Mouse (Mus musculus) small intestine, adult 2 months (tissue): Measurements from ENCODE around the gene Tsc22d1.

Experiments
- CTCF ChIP-seq: fragments of 200-500 bp; IDR thresholded peaks from 2 replicates; pipeline ENCODE4 v1.5.1; 2012; ENCODE audit warnings: low read depth, mild to moderate bottlenecking, control low read depth, inconsistent platforms, low read length, moderate library complexity, mixed read lengths; ENCODE audit not compliant: insufficient replicate concordance, insufficient read length; ENCODE audit errors: extremely low read depth
- POLR2A ChIP-seq: fragments of 200-500 bp; IDR thresholded peaks from 2 replicates; pipeline ENCODE4 v1.6.1; 2012; ENCODE audit warnings: low read depth, mild to moderate bottlenecking, control low read depth, inconsistent platforms, low read length, moderate library complexity

DNA sequence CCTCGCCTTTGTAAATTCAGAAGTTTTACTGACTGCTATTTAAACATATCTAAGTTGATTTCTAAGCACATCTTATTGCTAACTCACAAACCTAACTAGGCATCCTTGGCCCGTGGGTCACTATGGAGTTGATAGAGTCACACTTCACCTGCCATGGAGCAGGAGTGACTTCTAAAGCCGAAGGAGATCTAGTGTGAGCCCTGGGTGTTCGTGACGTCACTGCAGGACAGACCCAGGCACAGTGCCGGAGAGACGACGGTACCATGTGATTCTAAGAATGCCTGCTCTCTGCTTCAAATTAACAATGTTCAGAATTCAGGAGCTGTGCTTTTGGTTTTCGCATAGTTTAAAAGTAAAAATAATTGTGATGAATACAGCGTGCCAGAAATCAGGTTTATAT, 93.9 kb downstream of the Tsc22d1 start:
- TF ChIP-seq CTCF, result no peak
- no peak for TF ChIP-seq POLR2A
